Mouse (Mus musculus) lung, adult 2 months (tissue): ENCODE measurements around the gene Map3k4.

Source experiments
- CTCF ChIP-seq: fragments of 200-500 bp; IDR thresholded peaks from 2 replicates; pipeline ENCODE4 v1.5.1; 2011; ENCODE audit warnings: mild to moderate bottlenecking, low read length, control low read depth; ENCODE audit not compliant: insufficient read depth
- POLR2A ChIP-seq: fragments of 200-500 bp; IDR thresholded peaks from 2 replicates; pipeline ENCODE4 v1.6.1; 2011; ENCODE audit warnings: low read depth, mild to moderate bottlenecking, control low read depth, low read length, borderline replicate concordance; ENCODE audit errors: extremely low read depth

- TF ChIP-seq CTCF (no peak), POLR2A (no peak)
These were observed 29.7 kb downstream of the Map3k4 start for GRCm38 (mm10) chr17:12288871-12289270.
